Mouse (Mus musculus): ENCODE measurements around the gene Brap. TPM values are rescaled to one million over a fixed set of nuclear protein-coding genes. Genes with fewer than 3 reads are reported as not detected.

The Brap gene
- polyA plus RNA-seq, 1 experiment: 41.5 TPM

GRCm38 (mm10) chr5:121720888-121721585, 60.7 kb downstream of the Brap start:
- TF ChIP-seq POLR2A (IDR thresholded peaks at IDR 0.05; ENCODE audit: borderline replicate concordance, extremely low read depth, insufficient read depth, insufficient read length, poor library complexity, severe bottlenecking): no peak
- peak; percentile 18; the same call in 1 of the 2 replicates for TF ChIP-seq CTCF (IDR thresholded peaks at IDR 0.05; ENCODE audit: borderline replicate concordance, extremely low read depth, insufficient read depth, insufficient read length)
- DNase-seq (ENCODE audit: low read depth): no peak

GRCm38 (mm10) chr5:121721841-121722240, 61.5 kb downstream of the Brap start:
- no peak for DNase-seq (ENCODE audit: low read depth)
- no peak for TF ChIP-seq POLR2A (IDR thresholded peaks at IDR 0.05; ENCODE audit: borderline replicate concordance, extremely low read depth, insufficient read depth, insufficient read length, poor library complexity, severe bottlenecking)
- no peak for TF ChIP-seq CTCF (IDR thresholded peaks at IDR 0.05; ENCODE audit: borderline replicate concordance, extremely low read depth, insufficient read depth, insufficient read length)

- no peak for DNase-seq (ENCODE audit: low read depth)
- TF ChIP-seq POLR2A (IDR thresholded peaks at IDR 0.05; ENCODE audit: borderline replicate concordance, extremely low read depth, insufficient read depth, insufficient read length, poor library complexity, severe bottlenecking) (no peak), CTCF (IDR thresholded peaks at IDR 0.05; ENCODE audit: borderline replicate concordance, extremely low read depth, insufficient read depth, insufficient read length) (no peak)
Observed at GRCm38 (mm10) chr5:121724678-121725077, 64.3 kb downstream of the Brap start.

GRCm38 (mm10) chr5:121730057-121730456, 69.7 kb downstream of the Brap start:
- no peak for TF ChIP-seq POLR2A (IDR thresholded peaks at IDR 0.05; ENCODE audit: borderline replicate concordance, extremely low read depth, insufficient read depth, insufficient read length, poor library complexity, severe bottlenecking)
- no peak for TF ChIP-seq CTCF (IDR thresholded peaks at IDR 0.05; ENCODE audit: borderline replicate concordance, extremely low read depth, insufficient read depth, insufficient read length)
- no peak for DNase-seq (ENCODE audit: low read depth)

GRCm38 (mm10) chr5:121736641-121737040, 76.3 kb downstream of the Brap start:
- no peak for DNase-seq (ENCODE audit: low read depth)
- TF ChIP-seq POLR2A (IDR thresholded peaks at IDR 0.05; ENCODE audit: borderline replicate concordance, extremely low read depth, insufficient read depth, insufficient read length, poor library complexity, severe bottlenecking) (no peak), CTCF (IDR thresholded peaks at IDR 0.05; ENCODE audit: borderline replicate concordance, extremely low read depth, insufficient read depth, insufficient read length) (no peak)

Other genes with a start within 250 kb of the Brap start
- 1.8 TPM in 2 replicates for gene Tmem116, start 208.7 kb upstream of the Brap start, polyA plus RNA-seq (2012; rRNA removed)
- 110 and 121 TPM in 2 replicates for gene Erp29, start 208.1 kb upstream of the Brap start, polyA plus RNA-seq (2012; rRNA removed)
- not detected in 2 replicates for gene Adam1b, start 157.1 kb upstream of the Brap start, polyA plus RNA-seq (2012; rRNA removed)
- 34.1 and 38.2 TPM in 2 replicates for gene Adam1a, start 115.1 kb upstream of the Brap start, polyA plus RNA-seq (2012; rRNA removed)
- gene Gm42878, start 115.1 kb upstream of the Brap start, polyA plus RNA-seq (2012; rRNA removed): 0.14 and 0.39 TPM in 2 replicates
- 99.8 and 103 TPM in 2 replicates for gene Mapkapk5, start 114.7 kb upstream of the Brap start, polyA plus RNA-seq (2012; rRNA removed)
- 141 and 169 TPM in 2 replicates for gene Aldh2, start 66.7 kb upstream of the Brap start, polyA plus RNA-seq (2012; rRNA removed)
- gene Acad12, start 41.6 kb upstream of the Brap start, polyA plus RNA-seq (2012; rRNA removed): 1.5 and 1.8 TPM in 2 replicates
- 1.8 and 2.8 TPM in 2 replicates for gene Acad10, start within 50 bp of the Brap start, polyA plus RNA-seq (2012; rRNA removed)
- 156 and 226 TPM in 2 replicates for gene Atxn2, start 50.8 kb downstream of the Brap start, polyA plus RNA-seq (2012; rRNA removed)
- gene Sh2b3, start 177.1 kb downstream of the Brap start, polyA plus RNA-seq (2012; rRNA removed): 10.2 and 13.5 TPM in 2 replicates
- 45.0 and 55.7 TPM in 2 replicates for gene Pheta1, start 188.4 kb downstream of the Brap start, polyA plus RNA-seq (2012; rRNA removed)